Mouse (Mus musculus) megakaryocyte progenitor cell, adult 5-6 weeks (primary cell): ENCODE measurements around the gene Eme2. TPM values are rescaled to one million over a fixed set of nuclear protein-coding genes. Genes with fewer than 3 reads are reported as not detected.

ENCODE experiments used
- ATAC-seq: replicated peaks from 2 replicates; pipeline ENCODE4 v1.8.0; 2016; ENCODE audit warnings: mild to moderate bottlenecking, moderate TSS enrichment, inconsistent platforms; ENCODE audit not compliant: poor library complexity
- total RNA-seq, 2 experiments: library from RNA; stranded (forward) in 1 of 2; stranded (reverse) in 1 of 2; fragments of 157-497, 149-512 nt in 1 of 2; fragments of 200-1000 nt in 1 of 2; gene quantifications; 2 replicates each; pipeline versions ENCODE4 v1.2.3 to v1.2.4; 2015 to 2017

Gene Eme2
- total RNA-seq, 2 experiments from 2014 or later: 6.9 to 18.6 TPM

- peak; percentile 78 for ATAC-seq
Measured at GRCm38 (mm10) chr17:24841133-24841532, 53.8 kb downstream of the Eme2 start.

- ATAC-seq: no peak
Measured at GRCm38 (mm10) chr17:24840341-24840740, 54.5 kb downstream of the Eme2 start.

GRCm38 (mm10) chr17:24839842-24840241 lies 55.0 kb downstream of the Eme2 start, which contains the start of gene Hagh:
Gene Hagh, plus strand, starts transcription at chr17:24840143.
- ATAC-seq: no peak

Other genes with a start within 250 kb of the Eme2 start
- 1.2 and 2.6 TPM in 2 replicates for gene Slc9a3r2, start 244.8 kb downstream of the Eme2 start, total RNA-seq (2015)
- 1.4 and 1.6 TPM in 2 replicates for gene Slc9a3r2, start 244.8 kb downstream of the Eme2 start, total RNA-seq (2017)
- not detected in 2 replicates for gene Npw, start 236.6 kb downstream of the Eme2 start, total RNA-seq (2015)
- not detected in 2 replicates for gene Npw, start 236.6 kb downstream of the Eme2 start, total RNA-seq (2017)
- 25.0 and 29.1 TPM in 2 replicates for gene Zfp598, start 225.4 kb downstream of the Eme2 start, total RNA-seq (2015)
- gene Zfp598, start 225.4 kb downstream of the Eme2 start, total RNA-seq (2017): 21.3 and 22.6 TPM in 2 replicates
- gene Syngr3, start 205.1 kb downstream of the Eme2 start, total RNA-seq (2015): not detected in 2 replicates
- gene Syngr3, start 205.1 kb downstream of the Eme2 start, total RNA-seq (2017): not detected in 2 replicates
- 22.4 and 23.6 TPM in 2 replicates for gene Gfer, start 198.9 kb downstream of the Eme2 start, total RNA-seq (2015)
- gene Gfer, start 198.9 kb downstream of the Eme2 start, total RNA-seq (2017): 37.2 and 62.7 TPM in 2 replicates
- 2.6 and 3.4 TPM in 2 replicates for gene Noxo1, start 198.9 kb downstream of the Eme2 start, total RNA-seq (2015)
- gene Noxo1, start 198.9 kb downstream of the Eme2 start, total RNA-seq (2017): 1.0 and 1.2 TPM in 2 replicates
- 27.6 and 36.8 TPM in 2 replicates for gene Tbl3, start 187.4 kb downstream of the Eme2 start, total RNA-seq (2015)
- gene Tbl3, start 187.4 kb downstream of the Eme2 start, total RNA-seq (2017): 41.1 and 45.3 TPM in 2 replicates
- gene Rnf151, start 177.0 kb downstream of the Eme2 start, total RNA-seq (2015): 0.20 TPM in 1 of 2 replicates, not detected in the other
- not detected in 2 replicates for gene Rnf151, start 177.0 kb downstream of the Eme2 start, total RNA-seq (2017)
- 5,974 and 6,144 TPM in 2 replicates for gene Rps2, start 177.0 kb downstream of the Eme2 start, total RNA-seq (2015)
- 1,525 and 1,766 TPM in 2 replicates for gene Rps2, start 177.0 kb downstream of the Eme2 start, total RNA-seq (2017)
- 236 and 247 TPM in 2 replicates for gene Ndufb10, start 170.6 kb downstream of the Eme2 start, total RNA-seq (2015)
- 256 and 308 TPM in 2 replicates for gene Ndufb10, start 170.6 kb downstream of the Eme2 start, total RNA-seq (2017)
- gene Rpl3l, start 167.3 kb downstream of the Eme2 start, total RNA-seq (2015): 0.24 and 0.74 TPM in 2 replicates
- 0.30 TPM in 1 of 2 replicates, not detected in the other for gene Rpl3l, start 167.3 kb downstream of the Eme2 start, total RNA-seq (2017)
- 378 and 438 TPM in 2 replicates for gene Msrb1, start 158.4 kb downstream of the Eme2 start, total RNA-seq (2015)
- 155 and 224 TPM in 2 replicates for gene Msrb1, start 158.4 kb downstream of the Eme2 start, total RNA-seq (2017)
- gene Hs3st6, start 142.1 kb downstream of the Eme2 start, total RNA-seq (2015): not detected in 2 replicates
- gene Hs3st6, start 142.1 kb downstream of the Eme2 start, total RNA-seq (2017): not detected in 2 replicates
- not detected in 2 replicates for gene Meiob, start 90.8 kb downstream of the Eme2 start, total RNA-seq (2015)
- gene Meiob, start 90.8 kb downstream of the Eme2 start, total RNA-seq (2017): not detected in 2 replicates
- gene Hagh, start 54.9 kb downstream of the Eme2 start, total RNA-seq (2015): 31.4 and 34.4 TPM in 2 replicates
- 36.0 TPM in 2 replicates for gene Hagh, start 54.9 kb downstream of the Eme2 start, total RNA-seq (2017)
- gene Fahd1, start 44.7 kb downstream of the Eme2 start, total RNA-seq (2015): 10.5 and 11.3 TPM in 2 replicates
- gene Fahd1, start 44.7 kb downstream of the Eme2 start, total RNA-seq (2017): 17.0 and 18.9 TPM in 2 replicates
- gene Igfals, start 29.1 kb downstream of the Eme2 start, total RNA-seq (2015): not detected in 2 replicates
- gene Igfals, start 29.1 kb downstream of the Eme2 start, total RNA-seq (2017): not detected in 2 replicates
- 103 and 114 TPM in 2 replicates for gene Nubp2, start 8.7 kb downstream of the Eme2 start, total RNA-seq (2015)
- gene Nubp2, start 8.7 kb downstream of the Eme2 start, total RNA-seq (2017): 50.4 and 57.8 TPM in 2 replicates
- 14.6 and 17.9 TPM in 2 replicates for gene Spsb3, start 8.4 kb downstream of the Eme2 start, total RNA-seq (2015)
- gene Spsb3, start 8.4 kb downstream of the Eme2 start, total RNA-seq (2017): 13.9 and 15.3 TPM in 2 replicates
- gene Mrps34, start within 50 bp of the Eme2 start, total RNA-seq (2015): 54.2 and 59.2 TPM in 2 replicates
- 31.9 and 35.5 TPM in 2 replicates for gene Mrps34, start within 50 bp of the Eme2 start, total RNA-seq (2017)
- gene Nme3, start 1.4 kb upstream of the Eme2 start, total RNA-seq (2015): 21.2 and 32.1 TPM in 2 replicates
- gene Nme3, start 1.4 kb upstream of the Eme2 start, total RNA-seq (2017): 17.0 and 26.5 TPM in 2 replicates
- gene Mapk8ip3, start 41.9 kb upstream of the Eme2 start, total RNA-seq (2015): 14.1 and 21.7 TPM in 2 replicates
- 25.2 and 29.3 TPM in 2 replicates for gene Mapk8ip3, start 41.9 kb upstream of the Eme2 start, total RNA-seq (2017)
- gene Jpt2, start 65.6 kb upstream of the Eme2 start, total RNA-seq (2015): 125 and 131 TPM in 2 replicates
- 114 and 116 TPM in 2 replicates for gene Jpt2, start 65.6 kb upstream of the Eme2 start, total RNA-seq (2017)
- gene Cramp1l, start 120.7 kb upstream of the Eme2 start, total RNA-seq (2015): 21.4 and 21.9 TPM in 2 replicates
- 7.7 and 8.5 TPM in 2 replicates for gene Cramp1l, start 120.7 kb upstream of the Eme2 start, total RNA-seq (2017)
- 8.0 and 11.0 TPM in 2 replicates for gene Ift140, start 121.0 kb upstream of the Eme2 start, total RNA-seq (2015)
- 20.2 and 20.3 TPM in 2 replicates for gene Ift140, start 121.0 kb upstream of the Eme2 start, total RNA-seq (2017)
- gene Tmem204, start 188.5 kb upstream of the Eme2 start, total RNA-seq (2015): not detected in 2 replicates
- not detected in 2 replicates for gene Tmem204, start 188.5 kb upstream of the Eme2 start, total RNA-seq (2017)
- gene Telo2, start 220.9 kb upstream of the Eme2 start, total RNA-seq (2015): 15.5 and 31.2 TPM in 2 replicates
- gene Telo2, start 220.9 kb upstream of the Eme2 start, total RNA-seq (2017): 28.8 and 35.5 TPM in 2 replicates
- not detected in 2 replicates for gene Ptx4, start 225.7 kb upstream of the Eme2 start, total RNA-seq (2015)
- not detected in 2 replicates for gene Ptx4, start 225.7 kb upstream of the Eme2 start, total RNA-seq (2017)
- gene Clcn7, start 238.3 kb upstream of the Eme2 start, total RNA-seq (2015): 7.3 and 7.8 TPM in 2 replicates
- gene Clcn7, start 238.3 kb upstream of the Eme2 start, total RNA-seq (2017): 8.1 and 9.6 TPM in 2 replicates